Mouse (Mus musculus) G1E (cell line): ENCODE data around the gene Fam221b. TPM values are rescaled to one million over a fixed set of nuclear protein-coding genes. Genes with fewer than 3 reads are reported as not detected.

Source experiments
- ATAC-seq: 2 replicates; pipeline ENCODE4 v1.8.0; 2016; ENCODE audit warnings: mild to moderate bottlenecking; ENCODE audit not compliant: insufficient number of reproducible peaks, poor library complexity, low FRiP score, severe bottlenecking; ENCODE audit errors: extremely low read depth
- DNase-seq: peaks from one replicate; pipeline ENCODE4 v3.0.0; 2012; ENCODE audit warnings: low spot score
- H3K27me3 ChIP-seq: 2 replicates; pipeline ENCODE4 v1.6.1; 2012; ENCODE audit warnings: mild to moderate bottlenecking, low read length, inconsistent platforms; ENCODE audit not compliant: insufficient read depth
- H3K36me3 ChIP-seq: replicated peaks from 2 replicates; pipeline ENCODE3; 2012; ENCODE audit warnings: mild to moderate bottlenecking, inconsistent platforms
- H3K4me1 ChIP-seq: 2 replicates; pipeline ENCODE4 v1.6.1; 2012; ENCODE audit warnings: low read depth, low read length, inconsistent platforms, mixed read lengths; ENCODE audit not compliant: insufficient read depth
- H3K4me3 ChIP-seq: 2 replicates; pipeline ENCODE4 v1.5.1; 2012; ENCODE audit warnings: low read depth, mild to moderate bottlenecking, inconsistent platforms, low read length, moderate library complexity, mixed read lengths
- H3K9me3 ChIP-seq: replicated peaks from 2 replicates; pipeline ENCODE4 v1.6.1; 2012; ENCODE audit warnings: inconsistent platforms
- CTCF ChIP-seq: IDR thresholded peaks from 2 replicates; pipeline ENCODE4 v1.5.1; 2012; ENCODE audit warnings: low read depth, low read length, inconsistent platforms, mixed read lengths
- GATA1 ChIP-seq: IDR thresholded peaks from 2 replicates; pipeline ENCODE4 v1.6.1; 2012; ENCODE audit warnings: borderline replicate concordance, low read length, inconsistent platforms, mixed read lengths
- GATA2 ChIP-seq: IDR thresholded peaks from 2 replicates; pipeline ENCODE4 v1.6.1; 2012; ENCODE audit warnings: low read depth, low read length, inconsistent platforms, borderline replicate concordance
- POLR2AphosphoS5 ChIP-seq: IDR thresholded peaks from 2 replicates; pipeline ENCODE4 v1.6.1; 2012; ENCODE audit warnings: low read depth, low read length, inconsistent platforms; ENCODE audit not compliant: insufficient replicate concordance
- TAL1 ChIP-seq: conservative IDR thresholded peaks from 2 replicates; pipeline ENCODE4 v1.6.1; 2012; ENCODE audit warnings: low read depth, low read length, inconsistent platforms, mixed read lengths
- polyA plus RNA-seq: library from polyadenylated mRNA; stranded (reverse); fragments of >175 nt; gene quantifications from 2 replicates; pipeline ENCODE4 v1.2.3, GENCODE M21; 2012
- total RNA-seq, 2 experiments: library from RNA; stranded (forward) in 1 of 2; stranded (reverse) in 1 of 2; fragments of 200-1000 nt in 1 of 2; fragments of >200 nt in 1 of 2; fragmentation: Nextera tagmentation in 1 of 2; gene quantifications; 2 replicates each; pipeline ENCODE4 v1.2.3; 2014 to 2017

Fam221b gene
- total and polyA plus RNA-seq, 3 experiments = 0.05 to 0.49 TPM; not detected in 1

GRCm38 (mm10) chr4:43652726-43653125 is 16.2 kb downstream of the Fam221b start:
- Histone ChIP-seq H3K27me3 (peaks cover 9% of the 10 kb centered on the region; the same call in 1 of the 2 replicates), H3K4me3 (no peak overlapping the region), H3K9me3 (peaks cover 9% of the 10 kb centered on the region), H3K4me1 (peaks cover 15% of the 10 kb centered on the region), H3K36me3 (peaks cover 9% of the 10 kb centered on the region)
- DNase-seq (no peak), ATAC-seq (no peak)
- TF ChIP-seq GATA2 (no peak), TAL1 (no peak), POLR2AphosphoS5 (no peak), CTCF (no peak), GATA1 (no peak)

DNA sequence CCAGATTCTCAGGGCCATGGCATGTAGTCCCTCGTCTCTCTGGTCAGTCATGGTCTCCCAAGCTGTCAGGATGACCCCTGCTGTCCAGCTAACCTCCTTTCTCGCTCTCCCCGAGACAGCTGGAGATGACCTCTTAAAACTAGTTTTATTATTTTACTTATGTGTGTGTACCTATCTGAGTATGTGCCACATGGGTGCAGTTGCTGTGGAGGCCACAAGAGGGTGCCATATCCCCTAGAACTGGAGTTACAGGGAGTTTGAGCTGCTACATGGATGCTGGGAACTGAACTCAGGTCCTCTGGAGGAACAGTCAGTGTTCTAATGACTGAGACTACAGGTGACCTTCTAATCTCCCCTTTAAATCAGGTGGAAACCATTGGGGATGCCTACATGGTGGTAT is 19.2 kb downstream of the Fam221b start:
- Histone ChIP-seq H3K27me3 (peaks cover 27% of the 10 kb centered on the region), H3K36me3 (peaks cover 7% of the 10 kb centered on the region), H3K4me3 (no peak overlapping the region), H3K9me3 (peaks cover 9% of the 10 kb centered on the region), H3K4me1 (no peaks in the 10 kb centered on the region)
- no peak for DNase-seq
- TF ChIP-seq GATA2 (no peak), CTCF (0 out of 2 replicates have a peak, but pooled peaks have one; percentile 13)
- no peak for ATAC-seq

- H3K4me3 ChIP-seq = no peak overlapping the region
- no peak for DNase-seq
- peaks cover 6% of the 10 kb centered on the region for H3K4me1 ChIP-seq
- no peaks in the 10 kb centered on the region for H3K9me3 ChIP-seq
- peaks cover 30% of the 10 kb centered on the region for H3K27me3 ChIP-seq
- ATAC-seq = no peak
- TF ChIP-seq CTCF = no peak
- TF ChIP-seq POLR2AphosphoS5 = no peak
- TF ChIP-seq GATA2 = no peak
- TF ChIP-seq GATA1 = no peak
- TF ChIP-seq TAL1 = no peak
- H3K36me3 ChIP-seq = no peaks in the 10 kb centered on the region
Measured at GRCm38 (mm10) chr4:43640491-43640890, 28.5 kb downstream of the Fam221b start.

DNA sequence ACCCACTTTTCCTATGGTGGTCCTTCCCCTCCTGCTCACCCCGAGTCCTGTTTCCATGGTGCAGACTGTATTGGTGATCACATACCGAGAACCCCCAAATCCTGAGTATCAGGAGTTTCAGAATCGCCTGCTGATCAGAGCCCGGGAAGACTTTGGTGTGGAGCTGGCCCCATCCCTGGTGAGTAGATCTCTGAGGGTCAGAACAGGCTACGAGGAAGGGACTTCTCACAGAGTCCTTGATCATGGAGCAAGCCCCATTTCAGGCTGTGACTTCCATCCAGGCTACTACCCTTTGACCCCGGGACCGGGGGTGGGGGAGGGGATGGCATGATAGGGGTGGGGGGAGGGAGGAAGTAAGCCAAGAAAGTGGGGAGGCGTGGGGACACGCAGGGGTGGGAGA is 28.9 kb downstream of the Fam221b start:
- TF ChIP-seq TAL1 = no peak
- no peak for TF ChIP-seq GATA1
- no peak for TF ChIP-seq POLR2AphosphoS5
- no peak for TF ChIP-seq CTCF
- TF ChIP-seq GATA2 = no peak
- Histone ChIP-seq H3K27me3 (peaks cover 34% of the 10 kb centered on the region), H3K36me3 (no peaks in the 10 kb centered on the region), H3K4me1 (peaks cover 6% of the 10 kb centered on the region), H3K4me3 (no peak overlapping the region), H3K9me3 (no peaks in the 10 kb centered on the region)
- ATAC-seq (no peak), DNase-seq (no peak)

DNA sequence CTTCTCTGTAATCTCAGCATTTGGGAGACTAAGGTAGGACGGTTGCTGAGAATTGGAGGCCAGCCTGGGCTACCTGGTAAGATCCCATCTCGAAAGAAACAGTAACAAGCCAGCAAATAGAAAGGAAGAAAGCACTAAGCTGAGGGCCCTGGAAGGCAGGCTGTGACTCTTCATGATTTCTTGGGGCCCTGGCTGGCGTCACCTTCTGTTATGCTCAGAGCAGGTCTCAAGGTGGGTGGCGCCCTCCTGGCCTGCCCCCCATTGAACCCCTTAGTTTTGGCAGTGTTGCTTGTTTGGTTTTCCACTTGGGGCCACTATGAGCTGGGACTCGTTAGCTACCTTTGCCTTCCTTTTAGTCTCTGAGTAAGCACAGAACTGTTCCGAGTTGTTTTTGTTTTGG is 32.2 kb downstream of the Fam221b start:
- no peak for TF ChIP-seq GATA2
- ATAC-seq (no peak), DNase-seq (no peak)
- Histone ChIP-seq H3K4me3 (no peak overlapping the region), H3K9me3 (no peaks in the 10 kb centered on the region), H3K36me3 (no peaks in the 10 kb centered on the region), H3K27me3 (peaks cover 53% of the 10 kb centered on the region), H3K4me1 (peaks cover 6% of the 10 kb centered on the region)

GRCm38 (mm10) chr4:43634621-43635374 is 34.1 kb downstream of the Fam221b start:
- TF ChIP-seq POLR2AphosphoS5 = no peak
- TF ChIP-seq GATA2 = no peak
- no peak for TF ChIP-seq CTCF
- no peak for TF ChIP-seq TAL1
- TF ChIP-seq GATA1 = no peak
- Histone ChIP-seq H3K36me3 (no peaks in the 10 kb centered on the region), H3K4me1 (peaks cover 23% of the 10 kb centered on the region), H3K9me3 (no peaks in the 10 kb centered on the region), H3K4me3 (no peak overlapping the region), H3K27me3 (peaks cover 55% of the 10 kb centered on the region)
- no peak for ATAC-seq
- DNase-seq = no peak
